Comparison of ENCODE assay signal across 17 mouse cellular contexts in genomic region chr9:13315393-13315792, GRCm38 (mm10). TPM values are rescaled to one million over a fixed set of nuclear protein-coding genes. Genes with fewer than 3 reads are reported as not detected.
DNase-seq lines count a peak whose midpoint lies in the region; ATAC-seq lines count a peak whose summit lies in the region.
"Had no signal": no experiment of that assay in that cellular context is flagged by ENCODE, and none has a peak within 500 bp of the region (broad histone marks: within the 10 kb centered on the region; RNA-seq: fewer than 3 reads in every experiment).

No protein-coding gene starts in this region.

- H3K4me2 ChIP-seq in heart, embryonic 11.5 days: 0 out of 2 replicates have a peak overlapping the region, but pooled peaks have one; percentile 20
- no peak overlapping the region; the same call in 1 of the 2 replicates for H3K4me2 ChIP-seq in heart, embryonic 16.5 days (ENCODE audit: low read depth, low read length)

- H3K9me3 ChIP-seq in heart, embryonic 11.5 days (replicated peaks; ENCODE audit: control insufficient read depth, low read length): no peaks in the 10 kb centered on the region
- H3K9me3 ChIP-seq in heart, embryonic 16.5 days (replicated peaks; ENCODE audit: control insufficient read depth, low read length): no peaks in the 10 kb centered on the region
- H3K9me3 ChIP-seq: megakaryocyte, embryonic 14.5 days had no signal

- 0 out of 2 replicates have a peak overlapping the region, but pooled peaks have one; percentile 1 for H3K27ac ChIP-seq in heart, embryonic 11.5 days (ENCODE audit: low read depth, low read length)
- H3K27ac ChIP-seq in heart, embryonic 16.5 days (ENCODE audit: low read length): peak overlapping the region; percentile 56; the same call in 1 of the 2 replicates
- H3K27ac ChIP-seq: liver, embryonic 14.5 days had no signal

- no peak for ATAC-seq in heart, embryonic 11.5 days (replicated peaks; ENCODE audit: insufficient number of reproducible peaks, low FRiP score, low TSS enrichment)
- ATAC-seq in heart, embryonic 16.5 days (replicated peaks; ENCODE audit: extremely low read depth, insufficient read depth, low FRiP score): no peak
- ATAC-seq: forebrain, embryonic 16.5 days; midbrain, embryonic 16.5 days had no signal

- H3K36me3 ChIP-seq in heart, embryonic 11.5 days (ENCODE audit: control insufficient read depth, insufficient read depth, low read length): no peaks in the 10 kb centered on the region
- H3K36me3 ChIP-seq in heart, embryonic 16.5 days (ENCODE audit: control insufficient read depth, insufficient read depth): no peaks in the 10 kb centered on the region

- peaks cover 27% of the 10 kb centered on the region for H3K4me1 ChIP-seq in heart, embryonic 11.5 days (ENCODE audit: control insufficient read depth, insufficient read depth, low read length)
- peaks cover 20% of the 10 kb centered on the region for H3K4me1 ChIP-seq in heart, embryonic 16.5 days (ENCODE audit: control insufficient read depth, insufficient read depth, low read length)

- H3K4me3 ChIP-seq in heart, embryonic 11.5 days (ENCODE audit: low read depth, low read length): no peak overlapping the region
- no peak overlapping the region for H3K4me3 ChIP-seq in heart, embryonic 16.5 days (ENCODE audit: low read length)
- H3K4me3 ChIP-seq: megakaryocyte, embryonic 14.5 days had no signal

- 50% methylated on average over 5 of the region's 5 CpGs for WGBS in heart, embryonic 11.5 days (ENCODE audit: insufficient replicate concordance)
- 46% methylated on average over 5 of the region's 5 CpGs for WGBS in heart, embryonic 16.5 days

- no peaks in the 10 kb centered on the region for H3K27me3 ChIP-seq in heart, embryonic 11.5 days (ENCODE audit: control insufficient read depth, insufficient read depth, low read length)
- H3K27me3 ChIP-seq in heart, embryonic 16.5 days (ENCODE audit: control insufficient read depth, insufficient read depth, low read length): no peaks in the 10 kb centered on the region

- no peak overlapping the region for H3K9ac ChIP-seq in heart, embryonic 11.5 days (ENCODE audit: low read depth, low read length)
- H3K9ac ChIP-seq in heart, embryonic 16.5 days (ENCODE audit: low read length): no peak overlapping the region
- H3K9ac ChIP-seq: liver, embryonic 14.5 days had no signal

- no peak for DNase-seq in heart, adult 18-20 months
- peak; percentile 11 for DNase-seq in kidney, postnatal 10 days
- DNase-seq in kidney, postnatal 36 days: no peak
- peak; percentile 37 for DNase-seq in lung, postnatal 10 days
- no peak for DNase-seq in right cerebral cortex, postnatal 4 days
- DNase-seq: adrenal gland, adult 2 months; cerebellum, adult 11-12 months; kidney, postnatal 4 days; layer of hippocampus, postnatal 36 days; right cerebral cortex, postnatal 14 days; thymus, postnatal 4 days had no signal

RNA-seq across cellular contexts. Expression of gene Maml2, which starts 17.6 kb away (rescaled TPM):
- 9.1 and 9.2 TPM in 2 replicates for polyA plus RNA-seq in heart, embryonic 11.5 days (2014; fragmentation: Nextera tagmentation; extraction: Ambion mirVana)
- total RNA-seq in heart, adult 18-20 months (2021): 1 to 10 TPM; 5.3 to 6.0 TPM
- 8.8 and 9.0 TPM in 2 replicates for polyA plus RNA-seq in heart, embryonic 16.5 days (2015; fragmentation: Nextera tagmentation; extraction: Ambion mirVana)

Comparison
In these comparisons a context has a peak if more than half of its experiments do, and no peak if none do; other contexts are left out.
1. DNase-seq: peak in kidney, postnatal 10 days (single experiment) and lung, postnatal 10 days (single experiment); none in heart, adult 18-20 months (0 of 2), kidney, postnatal 36 days (0 of 2) and right cerebral cortex, postnatal 4 days (single experiment).